In genomic region chr16:34628397-34628796, GRCm38 (mm10) we compare ENCODE assay signal across 28 mouse cellular contexts. TPM values are rescaled to one million over a fixed set of nuclear protein-coding genes. Genes with fewer than 3 reads are reported as not detected.
DNase-seq lines count a peak whose midpoint lies in the region; ATAC-seq lines count a peak whose summit lies in the region.
"Had no signal": no experiment of that assay in that cellular context is flagged by ENCODE, and none has a peak within 500 bp of the region (broad histone marks: within the 10 kb centered on the region; RNA-seq: fewer than 3 reads in every experiment).

No protein-coding gene starts in this region.

- H3K36me3 ChIP-seq in heart, embryonic 12.5 days: no peaks in the 10 kb centered on the region

- H3K4me1 ChIP-seq in heart, embryonic 12.5 days (replicated peaks): 0 out of 2 replicates have a peak, but pooled peaks cover under 1% of the 10 kb centered on the region
- H3K4me1 ChIP-seq: forebrain, embryonic 13.5 days had no signal

- no peaks in the 10 kb centered on the region for H3K27me3 ChIP-seq in heart, embryonic 12.5 days (replicated peaks)
- H3K27me3 ChIP-seq: forebrain, embryonic 13.5 days had no signal

- H3K4me2 ChIP-seq in heart, embryonic 12.5 days: no peak overlapping the region
- H3K4me2 ChIP-seq: forebrain, embryonic 13.5 days; heart, embryonic 11.5 days; hindbrain, embryonic 14.5 days had no signal

- no peak overlapping the region for H3K9ac ChIP-seq in heart, embryonic 12.5 days
- H3K9ac ChIP-seq: forebrain, embryonic 13.5 days; hindbrain, embryonic 14.5 days; liver, postnatal 0 days had no signal

- no peak for ATAC-seq in heart, embryonic 12.5 days (ENCODE audit: insufficient number of reproducible peaks, low FRiP score)
- ATAC-seq in megakaryocyte progenitor cell, adult 5-6 weeks (replicated peaks; ENCODE audit: poor library complexity): no peak
- ATAC-seq: activated CD4-positive, CD25-positive, alpha-beta regulatory T cell, adult 4 months; forebrain, embryonic 13.5 days; liver, postnatal 0 days; midbrain, embryonic 16.5 days had no signal

- peak; percentile 26 to 76 for DNase-seq in layer of hippocampus, adult 18-20 months (ENCODE audit: low spot score in 2 of 2)
- no peak for DNase-seq in layer of hippocampus, postnatal 25 days (ENCODE audit: extremely low spot score in 1 of 2, low spot score in 1 of 2)
- DNase-seq in 3T3-L1 (ENCODE audit: low read depth, low spot score) (peak; percentile 63), adipocyte (ENCODE audit: low spot score) (peak; percentile 57), liver (no peak)
- DNase-seq in left cerebral cortex, adult 9 months (ENCODE audit: low spot score in 2 of 2): peak; percentile 25 to 64
- DNase-seq: adrenal gland, postnatal 36 days; cerebellum, adult 2 months; gastrocnemius, adult 2 months; heart, postnatal 14 days; kidney, adult 8-10 months; kidney, postnatal 14 days; liver, postnatal 0 days; lung, postnatal 10 days; thymus, postnatal 25 days had no signal

- H3K27ac ChIP-seq in heart, embryonic 12.5 days (ENCODE audit: poor library complexity, severe bottlenecking): no peak overlapping the region
- H3K27ac ChIP-seq: forebrain, embryonic 13.5 days; gastrocnemius, adult 2 months; hindbrain, embryonic 14.5 days had no signal

- no peaks in the 10 kb centered on the region; the same call in 1 of the 2 replicates for H3K9me3 ChIP-seq in heart, embryonic 12.5 days (replicated peaks)
- H3K9me3 ChIP-seq: forebrain, embryonic 13.5 days had no signal

- H3K4me3 ChIP-seq in heart, embryonic 12.5 days: no peak overlapping the region
- H3K4me3 ChIP-seq: forebrain, embryonic 13.5 days; gastrocnemius, adult 2 months had no signal

- WGBS in heart, embryonic 12.5 days: 79% methylated on average over 4 of the region's 4 CpGs

RNA-seq across cellular contexts. Expression of gene Ropn1, which starts 21.3 kb away (rescaled TPM):
- total RNA-seq in layer of hippocampus, adult 18-20 months (2021): not detected
- not detected for total RNA-seq in layer of hippocampus, postnatal 25 days (2021)
- polyA plus RNA-seq in heart, embryonic 12.5 days (2016; fragmentation: Nextera tagmentation; extraction: Ambion mirVana): 0.58 and 0.73 TPM in 2 replicates
- total RNA-seq in megakaryocyte progenitor cell, adult 5-6 weeks (2015): not detected in 2 replicates
- not detected in 2 replicates for total RNA-seq in megakaryocyte progenitor cell, adult 5-6 weeks (2017)
- total RNA-seq: adrenal gland, postnatal 36 days; gastrocnemius, adult 2 months; left cerebral cortex, adult 8-10 months; liver, adult 2 months; neutrophil, adult 5-6 weeks had no signal
- polyA plus RNA-seq: activated CD4-positive, CD25-positive, alpha-beta regulatory T cell, adult 4 months; embryonic facial prominence, embryonic 11.5 days; forebrain, embryonic 13.5 days; intestine, embryonic 14.5 days; liver, adult 2 months; liver, postnatal 0 days; midbrain, embryonic 16.5 days; small intestine, adult 2 months had no signal

RNA-seq across cellular contexts. Expression of gene Kalrn, which starts 55.1 kb away (rescaled TPM):
- 100 to 1,000 TPM; 468 to 527 TPM for total RNA-seq in layer of hippocampus, adult 18-20 months (2021)
- 100 to 1,000 TPM; 456 to 578 TPM for total RNA-seq in layer of hippocampus, postnatal 25 days (2021)
- polyA plus RNA-seq in heart, embryonic 12.5 days (2016; fragmentation: Nextera tagmentation; extraction: Ambion mirVana): 29.3 and 30.5 TPM in 2 replicates
- total RNA-seq in megakaryocyte progenitor cell, adult 5-6 weeks (2015): 2.0 and 3.3 TPM in 2 replicates
- 2.2 and 3.8 TPM in 2 replicates for total RNA-seq in megakaryocyte progenitor cell, adult 5-6 weeks (2017)

Comparison
In these comparisons a context has a peak if more than half of its experiments do, and no peak if none do; other contexts are left out.
1. DNase-seq: peak in layer of hippocampus, adult 18-20 months (2 of 2), 3T3-L1 (single experiment), adipocyte (single experiment) and left cerebral cortex, adult 9 months (2 of 2); none in layer of hippocampus, postnatal 25 days (0 of 2) and liver (single experiment).
2. RNA of gene Kalrn, which starts 55.1 kb away (total RNA-seq): 456 to 578 TPM in layer of hippocampus, postnatal 25 days and 468 to 527 TPM in layer of hippocampus, adult 18-20 months; 2.0 to 3.8 TPM in megakaryocyte progenitor cell, adult 5-6 weeks; every median in the first group is over 10 times any median in the second.